Mouse (Mus musculus) embryonic fibroblast, embryonic 13.5 days (primary cell): ENCODE data around the gene Ubald2.

Source experiments
- CTCF ChIP-seq: IDR thresholded peaks from 2 replicates; pipeline ENCODE4 v1.5.1; 2011; ENCODE audit warnings: mild to moderate bottlenecking, control low read depth, low read length, moderate library complexity, borderline replicate concordance; ENCODE audit not compliant: insufficient read depth
- POLR2A ChIP-seq: IDR thresholded peaks from 2 replicates; pipeline ENCODE4 v1.6.1; 2011; ENCODE audit warnings: low read depth, mild to moderate bottlenecking, control low read depth, low read length, moderate library complexity

DNA sequence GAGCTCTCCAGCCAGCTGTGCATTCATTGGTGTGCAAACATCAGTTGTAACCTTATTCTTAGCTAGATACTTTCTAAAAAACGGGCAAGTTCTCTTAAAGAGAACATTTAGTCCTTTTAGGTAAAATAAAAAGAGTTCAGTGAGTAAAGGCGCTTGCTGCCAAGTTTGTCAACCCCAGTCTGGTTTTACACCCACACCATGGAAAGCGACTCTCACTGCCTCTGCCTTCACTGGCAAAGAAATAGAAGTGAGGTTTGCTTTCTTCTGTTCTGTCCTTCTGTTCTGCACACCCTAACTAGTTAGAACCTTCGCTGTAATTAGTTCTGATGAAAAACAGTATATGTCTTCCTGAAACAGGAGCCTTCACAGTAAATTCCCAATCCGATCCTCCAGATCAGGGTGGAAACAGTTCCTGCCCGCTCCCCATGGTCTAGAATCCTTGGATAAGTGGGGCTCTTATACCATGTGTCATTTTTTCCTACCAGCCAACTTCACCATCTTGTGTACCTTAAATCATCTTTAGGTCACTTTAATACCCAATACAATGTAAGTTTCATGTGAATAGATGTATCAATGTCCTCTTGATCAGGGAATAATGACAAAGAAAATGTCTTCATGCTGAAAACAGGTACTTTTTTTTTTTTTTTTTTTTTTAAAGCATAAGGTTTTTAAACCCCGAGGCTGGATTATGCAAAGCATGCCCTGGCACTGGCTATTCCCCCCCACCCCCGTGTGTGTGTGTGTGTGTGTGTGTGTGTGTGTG is 1.1 kb upstream of the Ubald2 start:
- TF ChIP-seq POLR2A (no peak), CTCF (no peak)
